Mouse (Mus musculus): ENCODE data around the gene Cemip2.
"Not testable (repeated sequence)": the region's sequence is repeated elsewhere in the genome, so short reads cannot be mapped to it uniquely, and the experiment has no call there.

The Cemip2 gene

DNA sequence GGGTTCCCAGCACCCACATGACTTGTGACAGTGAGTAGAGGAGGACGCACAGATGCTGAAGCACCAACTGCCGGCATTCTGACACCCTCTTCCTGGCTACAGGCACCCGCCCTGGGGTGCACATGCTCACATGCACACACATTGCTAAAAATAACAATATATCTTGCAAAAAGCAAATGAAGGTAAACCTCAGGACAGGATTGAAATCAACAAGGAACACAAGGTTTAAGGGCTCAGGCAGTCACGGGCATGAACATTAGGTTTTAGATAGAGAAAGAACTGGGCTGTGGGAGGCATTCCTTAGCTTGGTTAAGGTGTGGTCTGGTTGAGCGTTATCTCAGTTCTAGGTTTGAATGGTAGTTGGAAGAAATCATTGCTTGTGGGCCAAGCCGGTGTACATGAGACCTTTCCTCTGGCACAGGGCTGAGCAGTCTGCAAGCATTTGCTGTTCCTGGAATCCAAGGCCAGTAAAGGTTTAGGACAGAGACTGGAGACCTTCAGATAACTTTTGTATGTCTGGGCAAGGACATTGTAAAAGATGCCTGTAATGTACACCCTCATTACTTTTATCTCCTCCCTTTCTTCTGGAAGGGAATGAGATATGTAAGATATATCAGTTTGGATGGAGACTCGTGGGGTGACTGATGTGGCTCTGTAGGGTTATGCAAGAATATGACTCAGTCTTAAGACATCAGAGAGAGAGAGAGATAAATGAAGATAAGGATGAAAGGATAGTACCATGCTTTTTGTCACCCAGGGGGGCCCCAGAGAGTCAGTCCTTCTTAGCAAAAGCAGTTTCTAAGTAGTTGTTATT is 87.3 kb downstream of the Cemip2 start:
- DNase-seq (ENCODE audit: extremely low spot score, low spot score), result no peak

GRCm38 (mm10) chr19:21866094-21866493 is 88.0 kb downstream of the Cemip2 start:
- DNase-seq (ENCODE audit: extremely low spot score, low spot score), result no peak

- not testable (repeated sequence) for DNase-seq (ENCODE audit: extremely low spot score, low spot score)
These were observed 88.6 kb downstream of the Cemip2 start for GRCm38 (mm10) chr19:21866756-21867155.

DNA sequence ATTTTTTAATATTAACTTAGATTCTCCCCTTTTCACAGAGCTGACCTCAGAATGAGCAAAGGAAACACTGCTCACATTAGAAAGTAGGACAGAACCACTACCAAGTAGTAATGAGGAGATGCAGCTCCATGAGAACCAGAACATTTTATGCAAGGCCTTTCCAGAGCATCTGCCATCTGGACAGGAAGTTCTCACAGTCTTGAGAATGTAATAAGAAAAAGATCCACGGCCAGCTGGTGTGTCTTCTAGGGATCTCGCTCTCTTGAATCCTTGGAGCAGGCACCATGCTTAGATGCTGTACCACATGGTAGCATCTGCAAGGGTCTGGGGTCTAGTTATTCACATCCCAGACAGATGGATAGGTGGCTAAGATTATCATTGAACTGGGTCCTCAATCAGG is 90.3 kb downstream of the Cemip2 start:
- no peak for DNase-seq (ENCODE audit: extremely low spot score, low spot score)

DNA sequence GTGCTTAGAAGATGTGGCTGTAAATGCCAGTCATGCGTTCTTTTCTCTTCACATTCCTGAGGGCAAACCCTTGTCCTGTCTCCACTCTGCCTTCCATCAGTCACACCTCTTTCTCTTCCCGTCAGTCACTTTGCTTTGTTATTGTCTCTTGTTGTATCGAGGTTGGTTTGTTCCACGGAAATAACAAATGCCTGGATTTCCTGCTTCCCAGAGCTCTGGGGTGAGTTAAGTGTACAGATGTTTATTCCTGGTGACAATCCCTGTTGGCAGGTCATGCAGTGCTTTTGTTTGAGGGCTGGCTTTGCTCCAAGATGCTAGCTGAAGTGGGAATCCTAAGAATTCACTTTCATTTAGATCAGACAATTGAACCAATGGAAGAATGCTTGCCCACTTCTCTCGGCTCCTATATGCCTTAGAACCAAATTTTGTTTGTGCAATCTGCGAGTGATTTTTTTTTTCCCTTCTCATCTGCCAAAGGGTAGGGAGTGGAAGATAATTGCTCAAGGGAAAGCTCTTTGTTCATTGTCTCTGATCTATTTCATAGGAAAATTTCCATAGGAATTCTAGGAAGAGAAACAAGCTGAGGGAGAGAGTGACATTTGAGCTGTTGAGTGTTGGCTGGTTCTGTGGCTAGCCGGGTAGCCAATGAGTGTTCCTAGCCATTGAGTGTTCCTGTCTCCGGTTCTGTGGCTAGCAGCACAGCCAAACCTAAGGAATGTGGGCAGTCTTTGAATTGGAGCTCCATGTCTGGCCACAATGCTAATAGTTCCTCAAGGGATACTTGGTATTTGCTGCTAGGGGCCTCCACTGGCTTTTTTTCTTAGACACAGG is 104.2 kb downstream of the Cemip2 start:
- no peak for DNase-seq (ENCODE audit: extremely low spot score, low spot score)

- no peak for DNase-seq (ENCODE audit: extremely low spot score, low spot score)
These were observed 104.9 kb downstream of the Cemip2 start for GRCm38 (mm10) chr19:21883053-21883452.

DNA sequence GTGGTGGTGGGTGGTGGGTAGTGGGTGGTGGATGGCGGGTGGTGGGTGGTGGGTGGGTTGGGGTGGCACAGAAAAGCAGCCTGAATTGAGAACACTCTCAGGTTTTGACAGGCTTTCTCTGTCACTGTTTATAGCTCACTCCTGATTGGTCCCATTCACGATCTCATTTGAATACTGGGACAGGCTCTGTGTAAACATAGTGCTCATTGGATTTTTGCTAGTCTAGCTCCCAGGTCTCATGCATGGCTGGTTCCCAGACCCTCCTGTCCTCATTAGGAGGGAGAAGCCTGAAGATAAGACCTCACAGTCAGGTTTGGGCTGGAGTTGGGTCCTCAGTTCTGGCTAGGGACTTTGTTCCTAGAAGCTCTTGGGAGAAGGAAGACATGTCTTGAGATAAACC is 105.8 kb downstream of the Cemip2 start:
- no peak for DNase-seq (ENCODE audit: extremely low spot score, low spot score)

DNA sequence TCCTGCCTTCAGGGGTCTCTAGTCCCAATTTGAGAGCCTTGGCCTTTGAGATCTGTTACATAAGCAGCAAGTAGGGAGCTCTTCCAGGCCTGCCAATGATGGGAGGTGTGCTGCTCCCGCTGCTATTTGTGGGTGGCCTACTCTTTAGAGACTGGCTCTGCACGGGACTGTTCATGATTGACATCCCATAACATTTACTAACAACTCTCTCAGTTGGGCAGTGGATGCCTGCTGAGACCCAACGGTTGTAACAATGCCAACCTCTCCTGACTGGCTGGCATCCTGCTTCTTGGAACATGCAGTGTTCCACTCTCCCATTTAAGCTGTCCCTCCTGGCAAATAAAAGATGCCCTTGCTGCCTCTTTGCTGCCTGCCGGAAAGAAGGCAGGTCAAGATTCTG is 106.2 kb downstream of the Cemip2 start:
- no peak for DNase-seq (ENCODE audit: extremely low spot score, low spot score)

DNA sequence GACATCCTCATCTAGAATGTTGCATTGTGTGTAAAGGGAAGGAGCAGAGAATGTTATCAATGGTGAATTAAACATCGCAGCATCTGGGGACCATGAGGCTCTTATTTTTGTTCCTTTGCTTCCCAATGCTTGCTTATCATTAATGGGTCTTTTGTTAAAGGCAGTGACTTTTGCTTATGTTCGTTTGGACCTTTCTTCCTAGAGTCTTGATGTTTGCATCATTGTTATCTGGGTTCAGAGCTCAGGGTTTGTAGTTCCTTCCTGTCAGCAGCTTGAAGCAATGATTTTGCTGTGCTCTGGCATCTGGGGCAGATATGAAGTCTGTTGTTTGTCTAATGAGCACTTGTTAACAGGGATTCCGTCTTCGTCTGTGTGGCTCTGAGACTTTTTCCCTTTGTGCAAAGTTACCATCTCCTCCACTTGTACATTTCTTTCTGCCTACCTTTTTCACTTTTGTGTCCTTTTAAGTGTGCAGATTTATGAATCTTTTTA is 108.1 kb downstream of the Cemip2 start:
- no peak for DNase-seq (ENCODE audit: extremely low spot score, low spot score)

DNA sequence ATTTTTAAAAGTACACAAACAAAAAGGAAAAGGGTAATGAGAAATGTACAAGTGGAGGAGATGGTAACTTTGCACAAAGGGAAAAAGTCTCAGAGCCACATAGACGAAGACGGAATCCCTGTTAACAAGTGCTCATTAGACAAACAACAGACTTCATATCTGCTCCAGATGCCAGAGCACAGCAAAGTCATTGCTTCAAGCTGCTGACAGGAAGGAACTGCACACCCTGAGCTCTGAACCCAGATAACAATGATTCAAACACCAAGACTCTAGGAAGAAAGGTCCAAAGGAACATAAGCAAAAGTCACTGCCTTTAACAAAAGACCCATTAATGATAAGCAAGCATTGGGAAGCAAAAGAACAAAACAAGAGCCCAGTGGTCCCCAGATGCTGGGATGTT is 112.6 kb downstream of the Cemip2 start:
- no peak for DNase-seq (ENCODE audit: extremely low spot score, low spot score)

DNA sequence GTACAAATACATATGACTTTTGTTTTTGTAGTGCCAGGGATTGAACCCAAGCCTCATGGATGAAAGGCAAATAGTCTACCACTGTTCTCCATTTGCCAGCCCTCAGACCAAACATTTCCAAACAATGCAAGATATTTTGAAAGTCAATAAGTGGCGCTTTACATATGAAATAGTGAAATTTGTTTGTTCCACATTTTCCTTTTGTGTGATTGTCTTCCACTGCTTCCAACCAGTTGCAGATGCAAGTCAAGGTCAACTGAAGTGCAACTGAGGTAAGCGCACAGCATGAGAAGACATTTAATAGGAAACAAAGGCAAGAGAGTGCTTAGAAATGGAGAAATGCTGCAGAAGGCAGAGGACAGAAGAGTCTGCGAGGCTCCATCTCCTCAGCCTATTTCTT is 116.7 kb downstream of the Cemip2 start:
- no peak for DNase-seq (ENCODE audit: extremely low spot score, low spot score)

DNA sequence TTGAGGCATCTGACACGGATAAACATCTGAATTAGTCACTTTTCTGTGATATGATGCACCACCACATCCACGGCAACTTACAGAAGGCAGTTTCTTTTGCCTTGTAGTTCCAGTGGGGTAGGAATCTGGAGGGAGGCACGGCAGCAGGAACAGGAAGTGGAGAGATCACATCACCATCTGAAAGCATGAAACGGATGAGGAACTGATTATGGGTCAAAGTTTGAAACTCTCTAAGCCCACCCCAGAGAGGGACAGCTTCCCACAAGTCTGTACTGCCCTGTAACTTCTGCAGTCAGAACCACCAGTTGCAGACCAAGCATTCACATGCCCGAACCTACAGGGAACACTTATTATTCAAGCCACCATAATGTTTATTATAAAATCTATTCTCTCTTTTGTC is 117.4 kb downstream of the Cemip2 start:
- DNase-seq (ENCODE audit: extremely low spot score, low spot score), result no peak

GRCm38 (mm10) chr19:21897122-21897827 is 119.1 kb downstream of the Cemip2 start:
- no peak for DNase-seq (ENCODE audit: extremely low spot score, low spot score)

- no peak for DNase-seq (ENCODE audit: extremely low spot score, low spot score)
These were observed 120.1 kb downstream of the Cemip2 start for GRCm38 (mm10) chr19:21898015-21898939.
